Mouse (Mus musculus) cerebellum, adult 2 months (tissue): ENCODE data around the gene Irf2bpl.

ENCODE experiments used
- CTCF ChIP-seq: fragments of 200-500 bp; IDR thresholded peaks from 2 replicates; pipeline ENCODE4 v1.5.1; 2011; ENCODE audit warnings: low read depth, mild to moderate bottlenecking, control low read depth, low read length, moderate library complexity, borderline replicate concordance; ENCODE audit not compliant: insufficient read depth
- POLR2A ChIP-seq: fragments of 200-500 bp; IDR thresholded peaks from 2 replicates; pipeline ENCODE4 v1.6.1; 2011; ENCODE audit warnings: low read length, control low read depth, borderline replicate concordance; ENCODE audit not compliant: insufficient read depth

- TF ChIP-seq POLR2A: no peak
- no peak for TF ChIP-seq CTCF
Measured at GRCm38 (mm10) chr12:86890091-86890720, 5.6 kb upstream of the Irf2bpl start.
